Mouse (Mus musculus) heart, postnatal 0 days (tissue): ENCODE measurements around the gene Mylk. TPM values are rescaled to one million over a fixed set of nuclear protein-coding genes. Genes with fewer than 3 reads are reported as not detected.

Experiments
- ATAC-seq: fragments of 200-750 bp; cut with Nextera tagmentation; 2 replicates; pipeline ENCODE4 v1.8.0; 2017; ENCODE audit warnings: low read depth, moderate number of reproducible peaks, moderate library complexity; ENCODE audit not compliant: insufficient read depth
- DNase-seq: peaks from one replicate; pipeline ENCODE4 v3.0.0-alpha.2; 2016; ENCODE audit warnings: low spot score
- H3K27ac ChIP-seq: fragments of 300-500 bp; sonication (generic); 2 replicates; pipeline ENCODE4 v1.5.1; 2014; ENCODE audit warnings: low read depth, mild to moderate bottlenecking
- H3K27me3 ChIP-seq: fragments of 300-500 bp; sonication (generic); 2 replicates; pipeline ENCODE4 v1.6.1; 2014; ENCODE audit warnings: low read length, mixed read lengths; ENCODE audit not compliant: control insufficient read depth, insufficient read depth
- H3K36me3 ChIP-seq: fragments of 300-500 bp; sonication (generic); replicated peaks from 2 replicates; pipeline ENCODE4 v1.6.1; 2014; ENCODE audit warnings: low read length, mixed read lengths; ENCODE audit not compliant: control insufficient read depth, insufficient read depth
- H3K4me1 ChIP-seq: fragments of 300-500 bp; sonication (generic); 2 replicates; pipeline ENCODE4 v1.6.1; 2014; ENCODE audit warnings: antibody characterized with exemption; ENCODE audit not compliant: control insufficient read depth, insufficient read depth
- H3K4me2 ChIP-seq: fragments of 300-500 bp; sonication (generic); 2 replicates; pipeline ENCODE4 v1.6.1; 2014; ENCODE audit warnings: low read depth, mild to moderate bottlenecking, low read length, moderate library complexity
- H3K4me3 ChIP-seq: fragments of 300-500 bp; sonication (generic); 2 replicates; pipeline ENCODE4 v1.5.1; 2014; ENCODE audit warnings: low read depth, low read length
- H3K9ac ChIP-seq: fragments of 300-500 bp; sonication (generic); replicated peaks from 2 replicates; pipeline ENCODE4 v1.6.1; 2014; ENCODE audit warnings: low read depth, low read length, mixed read lengths
- H3K9me3 ChIP-seq: fragments of 300-500 bp; sonication (generic); replicated peaks from 2 replicates; pipeline ENCODE4 v1.6.1; 2016; ENCODE audit warnings: low read length; ENCODE audit not compliant: control insufficient read depth
- CTCF ChIP-seq: IDR thresholded peaks from 2 replicates; pipeline ENCODE4 v1.5.1; 2016; ENCODE audit warnings: antibody characterized with exemption, control low read depth, low read depth
- EP300 ChIP-seq: IDR thresholded peaks from 2 replicates; pipeline ENCODE4 v1.6.1; 2016; ENCODE audit warnings: antibody characterized with exemption, low read depth
- WGBS: fragments of 180-500 bp; shearing (Covaris S2); extraction: QIAGEN DNeasy Blood & Tissue Kit; methylation state at CpG from one replicate; pipeline ENCODE4 v1.1.7; 2014; 5-methylcytosine and 5-hydroxymethylcytosine counted together
- polyA plus RNA-seq: library from polyadenylated mRNA; unstranded; fragments of >200 nt; fragmentation: Nextera tagmentation; extraction: Ambion mirVana; gene quantifications from 2 replicates; pipeline ENCODE4 v1.2.1, GENCODE M21; 2015
- total RNA-seq: library from RNA; depleted of rRNA; stranded (reverse); fragments of >200 nt; gene quantifications from 2 replicates; pipeline ENCODE4 v1.2.3, GENCODE M21; 2014; ENCODE audit warnings: low replicate concordance

Mylk gene
- total and polyA plus RNA-seq, 2 experiments from 2014 or later = 6.2 to 148 TPM

- 88% methylated on average over 5 of the region's 5 CpGs for WGBS
Measured at GRCm38 (mm10) chr16:35024300-35024699, 279.3 kb downstream of the Mylk start.

DNA sequence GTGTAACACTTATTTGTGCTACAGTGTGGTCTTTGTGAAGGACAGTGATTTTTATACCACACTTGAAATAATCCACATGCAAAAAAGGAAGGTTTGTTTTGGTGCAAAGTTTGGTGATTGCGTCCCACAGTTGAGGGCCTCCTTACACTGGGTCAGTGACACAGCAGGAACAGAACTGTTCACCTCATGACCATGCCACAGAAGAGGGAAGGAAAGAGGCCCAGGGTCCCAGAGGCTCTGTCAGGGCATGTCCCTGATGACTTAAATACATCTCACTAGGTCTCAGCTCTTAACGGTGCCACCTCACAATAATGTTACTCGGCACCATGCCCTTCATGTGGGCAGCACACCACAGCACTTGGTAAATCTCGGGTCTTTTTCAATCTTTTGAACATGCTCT lies 280.3 kb downstream of the Mylk start:
- no peaks in the 10 kb centered on the region for H3K4me1 ChIP-seq
- H3K4me2 ChIP-seq = no peak overlapping the region
- no peak for TF ChIP-seq CTCF
- TF ChIP-seq EP300 = no peak
- no peak overlapping the region for H3K9ac ChIP-seq
- 90% methylated on average over 4 of the region's 4 CpGs for WGBS
- H3K36me3 ChIP-seq = peaks cover 19% of the 10 kb centered on the region
- no peak overlapping the region for H3K4me3 ChIP-seq
- DNase-seq (no peak), ATAC-seq (no peak)
- H3K9me3 ChIP-seq = no peaks in the 10 kb centered on the region
- H3K27ac ChIP-seq = no peak overlapping the region
- no peaks in the 10 kb centered on the region for H3K27me3 ChIP-seq

More at GRCm38 (mm10) chr16:35024300-35024699, 279.3 kb downstream of the Mylk start:
- DNase-seq = no peak
- Histone ChIP-seq H3K4me3 (no peak overlapping the region), H3K27me3 (0 out of 2 replicates have a peak, but pooled peaks cover 7% of the 10 kb centered on the region), H3K4me2 (no peak overlapping the region), H3K9ac (no peak overlapping the region), H3K4me1 (no peaks in the 10 kb centered on the region), H3K36me3 (peaks cover 13% of the 10 kb centered on the region), H3K9me3 (no peaks in the 10 kb centered on the region), H3K27ac (no peak overlapping the region)
- TF ChIP-seq EP300 (no peak), CTCF (no peak; the same call in 1 of the 2 replicates)
- ATAC-seq = no peak

GRCm38 (mm10) chr16:35033241-35033640 lies 288.2 kb downstream of the Mylk start:
- no peak for TF ChIP-seq CTCF
- no peak for TF ChIP-seq EP300
- no peak overlapping the region for H3K4me2 ChIP-seq
- DNase-seq = no peak
- H3K27me3 ChIP-seq = no peaks in the 10 kb centered on the region
- H3K36me3 ChIP-seq = peaks cover 22% of the 10 kb centered on the region
- 64% methylated on average over 3 of the region's 3 CpGs for WGBS
- no peak overlapping the region for H3K27ac ChIP-seq
- H3K4me3 ChIP-seq = no peak overlapping the region
- H3K9ac ChIP-seq = no peak overlapping the region
- 0 out of 2 replicates have a peak, but pooled peaks cover 6% of the 10 kb centered on the region for H3K4me1 ChIP-seq
- ATAC-seq = no peak
- H3K9me3 ChIP-seq = no peaks in the 10 kb centered on the region

DNA sequence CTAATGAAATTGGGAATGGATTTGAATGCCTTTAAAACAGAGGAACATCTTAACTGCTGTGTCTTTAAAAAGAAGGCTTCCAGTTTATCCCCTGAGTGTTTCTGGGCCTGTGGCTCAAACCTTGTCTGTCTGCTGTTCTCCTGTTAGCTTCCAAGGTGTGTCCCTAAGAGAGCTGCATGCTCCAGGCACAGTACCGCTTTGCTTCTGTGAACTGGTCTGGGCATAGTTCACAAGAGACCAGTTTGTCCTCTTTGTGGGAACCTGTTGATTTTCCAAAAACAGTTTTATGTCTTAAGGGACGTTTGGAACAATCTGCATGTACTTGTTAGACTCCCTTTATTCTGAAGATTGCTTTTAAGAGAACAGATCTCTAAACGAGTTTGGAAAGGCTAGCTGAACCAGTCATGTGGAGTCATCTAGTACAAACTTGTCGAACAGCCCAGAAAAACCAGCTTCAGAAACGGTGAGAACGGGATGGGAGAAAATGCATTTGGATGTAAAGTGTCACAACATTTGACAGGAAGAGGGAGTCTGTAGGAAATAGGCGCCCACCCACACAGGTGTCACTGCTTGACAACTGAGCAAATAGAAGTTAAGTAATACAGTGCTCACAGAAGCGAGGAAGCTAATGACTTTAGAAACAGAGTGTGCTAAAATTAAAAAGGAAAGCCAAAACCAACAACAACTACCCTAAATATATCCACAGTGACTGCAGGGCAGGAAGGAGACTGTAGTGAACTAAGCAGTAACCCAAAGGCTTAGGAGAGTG lies 289.0 kb downstream of the Mylk start:
- ATAC-seq = no peak
- TF ChIP-seq EP300 (no peak), CTCF (no peak)
- Histone ChIP-seq H3K36me3 (peaks cover 16% of the 10 kb centered on the region), H3K4me2 (no peak overlapping the region), H3K9me3 (no peaks in the 10 kb centered on the region), H3K27me3 (no peaks in the 10 kb centered on the region), H3K4me3 (no peak overlapping the region), H3K4me1 (0 out of 2 replicates have a peak, but pooled peaks cover 6% of the 10 kb centered on the region), H3K9ac (no peak overlapping the region), H3K27ac (no peak overlapping the region)
- DNase-seq = no peak
- 64% methylated on average over 8 of the region's 8 CpGs for WGBS

DNA sequence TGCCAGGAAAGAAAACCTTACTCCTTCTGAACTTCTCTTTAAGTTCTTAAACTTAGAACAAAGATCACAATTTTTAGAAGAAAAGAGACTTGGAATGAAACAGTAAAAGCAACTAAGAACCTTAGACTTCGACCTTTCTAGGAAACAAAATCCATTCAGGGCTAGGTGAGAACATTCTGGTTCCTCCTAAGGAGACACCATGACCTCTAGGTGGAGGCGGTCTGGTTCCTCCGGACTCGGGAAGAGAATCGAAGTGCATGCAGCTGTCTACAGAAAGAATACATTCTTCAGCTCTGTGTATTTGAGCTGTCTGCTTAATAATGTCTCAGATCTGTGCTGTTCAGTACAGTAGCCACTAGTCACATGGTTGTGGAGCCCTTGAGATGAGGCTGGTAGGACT lies 290.0 kb downstream of the Mylk start:
- H3K4me1 ChIP-seq = 0 out of 2 replicates have a peak, but pooled peaks cover 6% of the 10 kb centered on the region
- ATAC-seq = no peak
- DNase-seq = no peak
- no peaks in the 10 kb centered on the region for H3K9me3 ChIP-seq
- peaks cover 8% of the 10 kb centered on the region; the same call in 1 of the 2 replicates for H3K36me3 ChIP-seq
- H3K4me2 ChIP-seq = no peak overlapping the region
- H3K27me3 ChIP-seq = no peaks in the 10 kb centered on the region
- no peak overlapping the region for H3K27ac ChIP-seq
- WGBS = 85% methylated on average over 5 of the region's 5 CpGs
- TF ChIP-seq EP300 = no peak
- no peak for TF ChIP-seq CTCF
- H3K9ac ChIP-seq = no peak overlapping the region
- H3K4me3 ChIP-seq = no peak overlapping the region

GRCm38 (mm10) chr16:35036754-35037153 lies 291.7 kb downstream of the Mylk start:
- no peak overlapping the region for H3K9ac ChIP-seq
- ATAC-seq (no peak), DNase-seq (no peak)
- H3K9me3 ChIP-seq = no peaks in the 10 kb centered on the region
- 87% methylated on average over 5 of the region's 5 CpGs for WGBS
- no peaks in the 10 kb centered on the region for H3K4me1 ChIP-seq
- H3K27me3 ChIP-seq = no peaks in the 10 kb centered on the region
- no peak overlapping the region for H3K4me3 ChIP-seq
- no peak overlapping the region for H3K4me2 ChIP-seq
- 0 out of 2 replicates have a peak, but pooled peaks cover 6% of the 10 kb centered on the region for H3K36me3 ChIP-seq
- TF ChIP-seq CTCF = no peak
- no peak overlapping the region for H3K27ac ChIP-seq
